Mouse (Mus musculus): ENCODE results near the gene Mtx1. TPM values are rescaled to one million over a fixed set of nuclear protein-coding genes. Genes with fewer than 3 reads are reported as not detected.
A peak's percentile ranks its signal among the peaks of the same experiment; 100 is the strongest.

The Mtx1 gene
- polyA plus RNA-seq, 1 experiment from 2014 or later, result 158 TPM

DNA sequence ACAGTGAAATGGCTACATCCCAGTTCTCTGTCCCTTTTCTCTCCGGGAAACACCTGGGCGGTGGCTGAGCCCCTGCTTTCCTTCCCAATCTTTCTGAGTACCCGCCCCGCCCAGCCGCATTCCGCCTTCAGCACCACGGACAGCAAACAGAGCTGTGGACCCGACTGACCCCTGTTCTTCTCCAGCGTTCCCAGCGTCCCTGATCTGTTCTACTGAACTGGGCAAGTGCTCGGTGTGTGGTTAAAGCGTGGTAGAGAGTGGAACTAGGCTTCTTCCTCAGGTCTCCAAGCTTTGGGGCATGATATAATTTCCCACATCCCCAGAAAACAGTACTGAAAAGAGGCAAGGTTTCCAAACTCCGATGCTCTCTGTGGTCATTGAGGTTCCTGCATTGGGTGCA lies 67.7 kb downstream of the Mtx1 start:
- H3K9me3 ChIP-seq, result no peaks in the 10 kb centered on the region
- H3K27ac ChIP-seq, result peak overlapping the region; percentile 56; the same call in 1 of the 2 replicates
- peak; percentile 25 for ATAC-seq
- peak overlapping the region; percentile 92 for H3K4me2 ChIP-seq (replicated peaks)
- H3K4me3 ChIP-seq (replicated peaks), result peak overlapping the region; percentile 88
- H3K36me3 ChIP-seq, result no peaks in the 10 kb centered on the region
- H3K9ac ChIP-seq (replicated peaks), result peak overlapping the region; percentile 90
- H3K27me3 ChIP-seq, result 0 out of 2 replicates have a peak, but pooled peaks cover 4% of the 10 kb centered on the region
- 2% methylated on average over 13 of the region's 13 CpGs for WGBS
- H3K4me1 ChIP-seq (replicated peaks), result peaks cover 30% of the 10 kb centered on the region

MicroRNAs encoded within 50 kb of the gene (microRNA counts, 519-probe panel; counts per million panel counts)
- microRNA mmu-miR-92b, result 3,974 counts per million, percentile 74 among the panel's probes with 10 or more counts

Small RNA genes within 50 kb of the gene (microRNA-seq; reads per million reads assigned to microRNA genes)
- gene Mir92b, result 8,865 reads per million, percentile 95 among the genes with 10 or more reads in this experiment

Other genes starting within 250 kb of the Mtx1 start
- 59.8 and 69.5 TPM in 2 replicates for gene Rusc1, start 133.8 kb downstream of the Mtx1 start, polyA plus RNA-seq (2015; fragmentation: Nextera tagmentation; extraction: Ambion mirVana)
- not detected in 2 replicates for gene Gm43738, start 126.0 kb downstream of the Mtx1 start, polyA plus RNA-seq (2015; fragmentation: Nextera tagmentation; extraction: Ambion mirVana)
- 351 and 358 TPM in 2 replicates for gene Fdps, start 125.1 kb downstream of the Mtx1 start, polyA plus RNA-seq (2015; fragmentation: Nextera tagmentation; extraction: Ambion mirVana)
- gene Pklr, start 90.9 kb downstream of the Mtx1 start, polyA plus RNA-seq (2015; fragmentation: Nextera tagmentation; extraction: Ambion mirVana), result 0.24 TPM in 1 of 2 replicates, not detected in the other
- gene Hcn3, start 66.9 kb downstream of the Mtx1 start, polyA plus RNA-seq (2015; fragmentation: Nextera tagmentation; extraction: Ambion mirVana), result 28.9 and 32.3 TPM in 2 replicates
- gene Clk2, start 62.3 kb downstream of the Mtx1 start, polyA plus RNA-seq (2015; fragmentation: Nextera tagmentation; extraction: Ambion mirVana), result 24.9 and 32.9 TPM in 2 replicates
- 110 and 116 TPM in 2 replicates for gene Scamp3, start 49.6 kb downstream of the Mtx1 start, polyA plus RNA-seq (2015; fragmentation: Nextera tagmentation; extraction: Ambion mirVana)
- 27.5 and 31.3 TPM in 2 replicates for gene Fam189b, start 43.9 kb downstream of the Mtx1 start, polyA plus RNA-seq (2015; fragmentation: Nextera tagmentation; extraction: Ambion mirVana)
- gene Gba, start 24.2 kb downstream of the Mtx1 start, polyA plus RNA-seq (2015; fragmentation: Nextera tagmentation; extraction: Ambion mirVana), result 43.5 and 46.7 TPM in 2 replicates
- 82.9 and 86.2 TPM in 2 replicates for gene Thbs3, start 11.9 kb downstream of the Mtx1 start, polyA plus RNA-seq (2015; fragmentation: Nextera tagmentation; extraction: Ambion mirVana)
- gene Muc1, start 2.0 kb upstream of the Mtx1 start, polyA plus RNA-seq (2015; fragmentation: Nextera tagmentation; extraction: Ambion mirVana), result 3.2 and 3.4 TPM in 2 replicates
- gene Krtcap2, start 18.9 kb upstream of the Mtx1 start, polyA plus RNA-seq (2015; fragmentation: Nextera tagmentation; extraction: Ambion mirVana), result 205 and 209 TPM in 2 replicates
- gene Trim46, start 19.2 kb upstream of the Mtx1 start, polyA plus RNA-seq (2015; fragmentation: Nextera tagmentation; extraction: Ambion mirVana), result 58.6 and 59.4 TPM in 2 replicates
- 74.6 and 75.9 TPM in 2 replicates for gene Dpm3, start 32.3 kb upstream of the Mtx1 start, polyA plus RNA-seq (2015; fragmentation: Nextera tagmentation; extraction: Ambion mirVana)
- 31.8 and 37.5 TPM in 2 replicates for gene Slc50a1, start 43.5 kb upstream of the Mtx1 start, polyA plus RNA-seq (2015; fragmentation: Nextera tagmentation; extraction: Ambion mirVana)
- gene Efna1, start 54.1 kb upstream of the Mtx1 start, polyA plus RNA-seq (2015; fragmentation: Nextera tagmentation; extraction: Ambion mirVana), result 9.7 and 10.7 TPM in 2 replicates
- 21.8 and 22.5 TPM in 2 replicates for gene Efna3, start 95.9 kb upstream of the Mtx1 start, polyA plus RNA-seq (2015; fragmentation: Nextera tagmentation; extraction: Ambion mirVana)
- 8.8 and 11.4 TPM in 2 replicates for gene Efna4, start 110.9 kb upstream of the Mtx1 start, polyA plus RNA-seq (2015; fragmentation: Nextera tagmentation; extraction: Ambion mirVana)
- gene Adam15, start 122.9 kb upstream of the Mtx1 start, polyA plus RNA-seq (2015; fragmentation: Nextera tagmentation; extraction: Ambion mirVana), result 28.2 and 34.2 TPM in 2 replicates
- 0.19 and 0.24 TPM in 2 replicates for gene Dcst2, start 134.9 kb upstream of the Mtx1 start, polyA plus RNA-seq (2015; fragmentation: Nextera tagmentation; extraction: Ambion mirVana)
- 0.88 and 0.93 TPM in 2 replicates for gene Dcst1, start 138.2 kb upstream of the Mtx1 start, polyA plus RNA-seq (2015; fragmentation: Nextera tagmentation; extraction: Ambion mirVana)
- 0.45 and 0.54 TPM in 2 replicates for gene Zbtb7b, start 167.7 kb upstream of the Mtx1 start, polyA plus RNA-seq (2015; fragmentation: Nextera tagmentation; extraction: Ambion mirVana)
- gene Lenep, start 175.7 kb upstream of the Mtx1 start, polyA plus RNA-seq (2015; fragmentation: Nextera tagmentation; extraction: Ambion mirVana), result 1.5 TPM in 1 of 2 replicates, not detected in the other
- 37.2 and 37.8 TPM in 2 replicates for gene Flad1, start 184.8 kb upstream of the Mtx1 start, polyA plus RNA-seq (2015; fragmentation: Nextera tagmentation; extraction: Ambion mirVana)
- 176 and 177 TPM in 2 replicates for gene Cks1b, start 191.3 kb upstream of the Mtx1 start, polyA plus RNA-seq (2015; fragmentation: Nextera tagmentation; extraction: Ambion mirVana)
- gene Shc1, start 191.4 kb upstream of the Mtx1 start, polyA plus RNA-seq (2015; fragmentation: Nextera tagmentation; extraction: Ambion mirVana), result 17.3 and 17.8 TPM in 2 replicates
- 37.4 and 43.4 TPM in 2 replicates for gene Pygo2, start 203.1 kb upstream of the Mtx1 start, polyA plus RNA-seq (2015; fragmentation: Nextera tagmentation; extraction: Ambion mirVana)
- 12.2 and 14.1 TPM in 2 replicates for gene Pbxip1, start 209.6 kb upstream of the Mtx1 start, polyA plus RNA-seq (2015; fragmentation: Nextera tagmentation; extraction: Ambion mirVana)
- gene Pmvk, start 227.5 kb upstream of the Mtx1 start, polyA plus RNA-seq (2015; fragmentation: Nextera tagmentation; extraction: Ambion mirVana), result 99.9 and 104 TPM in 2 replicates

All from midbrain, embryonic 13.5 days (tissue).